Mouse (Mus musculus): ENCODE data around the gene Zfp472.
"Not testable (repeated sequence)": the region's sequence is repeated elsewhere in the genome, so short reads cannot be mapped to it uniquely, and the experiment has no call there.

Zfp472 gene

GRCm38 (mm10) chr17:33008337-33008736, 42.7 kb downstream of the Zfp472 start:
- DNase-seq (ENCODE audit: low spot score), result no peak

DNA sequence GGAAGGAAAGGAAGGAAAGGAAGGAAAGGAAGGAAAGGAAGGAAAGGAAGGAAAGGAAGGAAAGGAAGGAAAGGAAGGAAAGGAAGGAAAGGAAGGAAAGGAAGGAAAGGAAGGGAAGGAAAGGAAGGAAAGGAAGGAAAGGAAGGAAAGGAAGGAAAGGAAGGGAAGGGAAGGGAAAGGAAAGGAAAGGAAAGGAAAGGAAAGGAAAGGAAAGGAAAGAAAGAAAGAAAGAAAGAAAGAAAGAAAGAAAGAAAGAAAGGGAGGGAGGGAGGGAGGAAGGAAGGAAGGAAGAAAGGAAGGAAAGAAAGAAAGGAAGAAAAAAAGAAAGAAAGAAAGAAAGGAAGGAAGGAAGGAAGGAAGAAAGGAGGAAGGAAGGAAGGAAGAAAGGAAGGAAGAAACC, 54.8 kb downstream of the Zfp472 start:
- DNase-seq (ENCODE audit: low spot score), result not testable (repeated sequence)
